Mouse (Mus musculus) induced T-regulatory cell, adult 2 months (primary cell): Measurements from ENCODE around the gene Supt5.

Experiments used
- DNase-seq: peaks from one replicate; pipeline ENCODE4 v3.0.0-alpha.2; 2012; ENCODE audit warnings: low read depth

Supt5 gene

DNA sequence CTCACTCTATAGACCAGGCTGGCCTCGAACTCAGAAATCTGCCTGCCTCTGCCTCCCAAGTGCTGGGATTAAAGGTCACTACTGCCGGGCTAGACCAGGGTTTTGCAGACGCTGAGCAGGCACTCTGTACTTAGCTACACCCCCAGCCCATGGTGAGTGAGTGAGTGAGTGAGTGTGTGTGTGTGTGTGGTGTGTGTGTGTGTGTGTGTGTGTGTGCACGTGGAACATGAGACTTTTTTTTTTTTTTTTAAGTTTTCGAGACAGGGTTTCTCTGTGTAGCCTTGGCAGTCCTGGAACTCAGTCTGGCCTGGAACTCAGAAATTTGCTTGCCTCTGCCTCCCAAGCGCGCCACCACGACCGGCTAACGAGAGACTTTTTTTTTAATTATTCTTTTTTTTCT lies 36.1 kb upstream of the Supt5 start:
- peak; percentile 72 for DNase-seq

DNA sequence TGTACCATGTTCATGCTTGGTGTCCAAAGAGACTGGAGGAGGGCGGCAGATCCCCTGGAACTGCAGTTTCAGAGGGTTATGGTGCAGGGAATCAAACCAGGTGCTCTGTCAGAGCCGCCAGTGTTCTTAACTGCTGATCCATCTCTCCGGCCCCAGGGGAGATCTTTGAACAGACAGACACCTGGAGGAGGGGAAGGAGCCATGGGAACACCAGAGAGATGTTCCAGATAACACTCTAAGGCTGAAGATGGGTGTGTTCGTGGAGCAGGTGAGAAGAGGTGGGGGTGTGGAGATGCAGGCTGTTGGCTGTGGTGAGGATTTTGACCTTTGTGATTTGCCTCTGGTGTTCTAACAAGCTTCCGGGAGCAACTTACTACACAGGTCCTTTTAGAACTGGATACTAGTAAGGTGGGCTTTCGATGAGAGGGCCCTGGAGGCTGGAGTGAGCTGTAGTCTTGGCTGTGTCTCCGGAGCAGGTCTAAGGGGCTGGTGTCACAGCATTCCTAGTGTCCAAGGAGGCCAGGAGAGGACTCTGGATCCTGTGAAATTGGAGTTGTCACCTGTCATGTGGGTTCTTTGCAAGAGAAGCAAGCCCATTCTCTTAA lies 35.4 kb upstream of the Supt5 start:
- DNase-seq, result peak; percentile 75

DNA sequence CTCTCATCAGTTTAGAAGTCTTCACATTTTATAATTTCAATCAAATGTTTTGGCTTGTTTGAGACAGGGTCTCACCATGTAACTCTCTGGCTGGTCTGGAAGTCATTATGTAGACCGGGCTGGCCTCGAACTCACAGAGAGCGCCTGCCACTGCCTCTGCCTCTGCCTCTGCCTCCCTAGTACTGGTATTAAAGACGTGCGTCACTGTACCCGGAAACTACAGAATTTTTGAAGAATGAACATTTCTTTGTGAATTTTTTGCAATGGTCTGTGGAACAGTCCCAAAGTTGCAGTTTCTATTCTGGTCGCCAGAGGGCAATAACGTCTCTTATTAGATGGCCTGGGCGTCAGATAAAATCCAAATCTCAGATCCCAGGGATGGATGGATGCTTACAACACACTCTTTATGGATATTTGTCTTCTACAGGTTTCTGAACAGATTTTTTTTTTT lies 34.6 kb upstream of the Supt5 start:
- DNase-seq, result peak; percentile 98

DNA sequence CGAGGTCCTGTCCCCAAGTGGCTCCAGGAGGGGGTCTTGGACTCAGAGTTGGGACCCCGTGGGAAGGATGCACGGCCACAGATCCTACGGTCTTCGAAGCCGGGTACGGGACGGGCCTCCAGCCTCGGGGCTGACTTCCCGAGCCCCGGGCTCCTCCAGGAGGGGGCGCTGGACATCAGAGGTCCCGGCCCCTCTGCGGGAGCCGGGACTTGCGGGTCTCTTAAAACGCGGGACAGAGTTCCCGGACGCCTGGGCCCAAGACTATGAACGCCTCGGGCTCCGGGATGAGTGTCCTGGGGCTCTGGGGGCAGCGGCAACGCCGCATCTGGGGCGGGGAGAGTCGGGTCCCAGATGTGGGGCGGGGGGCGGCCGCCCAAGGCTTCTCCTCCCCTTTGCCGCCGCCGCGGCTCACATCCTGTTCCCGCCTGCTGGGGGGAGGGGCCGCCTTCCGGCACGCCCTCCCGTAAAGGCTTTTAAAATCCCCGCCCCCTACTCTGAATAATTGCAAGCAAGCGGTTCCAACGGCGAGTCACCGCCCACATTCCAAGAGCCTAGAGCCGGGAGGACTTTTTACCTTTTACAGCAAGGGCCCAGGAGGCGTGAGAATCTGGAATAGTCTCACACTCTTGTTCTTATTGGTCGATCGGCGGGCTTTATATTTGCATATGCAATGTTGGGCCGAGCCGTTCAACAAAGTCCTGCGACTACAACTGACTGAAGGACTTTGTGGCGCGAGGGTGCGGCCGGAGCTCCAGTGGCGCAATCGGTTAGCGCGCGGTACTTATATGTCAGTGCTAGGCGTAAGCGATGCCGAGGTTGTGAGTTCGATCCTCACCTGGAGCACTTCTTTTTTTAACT lies 33.9 kb upstream of the Supt5 start, which contains the start of gene Plekhg2:
Gene Plekhg2 (minus strand): TSS at position 349 of the 858 bp plus-strand sequence.
- DNase-seq, result peak; percentile 99

- DNase-seq, result peak; percentile 67
Measured at GRCm38 (mm10) chr7:28371514-28371989, 33.0 kb upstream of the Supt5 start.

- DNase-seq, result no peak
Measured at GRCm38 (mm10) chr7:28370977-28371513, 32.5 kb upstream of the Supt5 start.

- no peak for DNase-seq
Measured at GRCm38 (mm10) chr7:28370051-28370450, 31.5 kb upstream of the Supt5 start.

DNA sequence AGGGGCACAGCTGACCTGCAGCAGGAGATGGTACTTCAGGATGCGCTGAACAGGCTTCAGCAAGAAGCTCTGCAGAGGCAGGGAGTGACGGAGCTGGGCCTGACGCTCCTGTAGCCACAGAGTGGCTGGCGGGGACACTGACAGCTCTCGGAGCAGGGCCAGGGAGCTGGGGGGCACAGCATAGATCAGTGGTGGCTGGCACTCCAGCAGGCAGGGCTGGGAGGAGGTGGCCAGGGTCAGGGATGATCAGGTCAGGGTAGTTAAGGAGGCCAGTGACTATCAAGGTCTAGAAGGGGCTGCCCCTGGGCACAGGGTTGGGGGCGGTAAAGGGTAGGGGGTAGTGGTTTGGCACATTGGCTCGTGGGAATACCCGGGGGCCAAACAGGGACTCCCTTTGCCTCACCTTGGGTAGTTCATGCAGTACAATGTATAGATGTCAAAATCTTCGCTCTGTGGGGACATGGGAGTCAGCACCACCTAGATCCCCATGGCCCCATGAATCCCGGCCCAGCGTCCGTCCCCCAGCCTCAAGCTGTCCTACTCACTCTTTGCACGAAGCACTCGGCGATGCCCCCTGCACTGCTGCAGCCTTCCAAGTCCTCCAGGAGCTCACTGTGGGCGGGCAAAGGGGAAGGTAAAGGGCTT lies 29.9 kb upstream of the Supt5 start:
- no peak for DNase-seq

DNA sequence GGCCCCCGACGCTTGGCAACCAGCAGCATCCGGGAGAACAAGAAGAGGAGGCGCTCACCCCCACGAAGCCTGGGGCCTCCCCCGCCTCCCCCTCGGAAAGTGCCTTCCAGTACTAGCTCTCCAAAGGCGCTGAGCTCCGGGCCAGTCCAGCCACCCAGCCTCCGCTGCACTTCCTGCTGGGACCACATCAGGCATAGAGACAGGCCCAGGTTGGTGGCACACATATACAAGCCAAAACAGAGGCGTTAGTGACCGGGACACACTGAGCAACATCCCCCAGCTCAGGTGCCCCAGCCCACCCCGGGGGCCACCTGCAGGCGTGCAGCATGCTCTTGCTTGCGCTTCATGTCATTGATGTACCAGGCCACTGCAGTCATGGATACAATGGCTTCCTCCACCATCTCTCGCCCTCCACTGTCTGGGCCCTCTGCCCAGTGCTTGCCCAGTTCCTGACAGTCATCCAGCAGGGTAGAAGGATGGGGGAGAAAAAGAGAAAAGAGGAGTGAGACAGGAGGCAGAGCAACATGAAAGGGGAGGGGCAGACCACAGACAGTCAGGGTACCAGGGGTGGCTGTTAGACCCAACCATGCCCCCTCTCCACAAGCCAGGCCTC lies 29.2 kb upstream of the Supt5 start:
- DNase-seq, result no peak

GRCm38 (mm10) chr7:28362441-28363060 lies 24.0 kb upstream of the Supt5 start:
- DNase-seq, result no peak

GRCm38 (mm10) chr7:28361647-28362341 lies 23.2 kb upstream of the Supt5 start:
- no peak for DNase-seq

- DNase-seq, result no peak
Measured at GRCm38 (mm10) chr7:28360291-28360690, 21.7 kb upstream of the Supt5 start.

DNA sequence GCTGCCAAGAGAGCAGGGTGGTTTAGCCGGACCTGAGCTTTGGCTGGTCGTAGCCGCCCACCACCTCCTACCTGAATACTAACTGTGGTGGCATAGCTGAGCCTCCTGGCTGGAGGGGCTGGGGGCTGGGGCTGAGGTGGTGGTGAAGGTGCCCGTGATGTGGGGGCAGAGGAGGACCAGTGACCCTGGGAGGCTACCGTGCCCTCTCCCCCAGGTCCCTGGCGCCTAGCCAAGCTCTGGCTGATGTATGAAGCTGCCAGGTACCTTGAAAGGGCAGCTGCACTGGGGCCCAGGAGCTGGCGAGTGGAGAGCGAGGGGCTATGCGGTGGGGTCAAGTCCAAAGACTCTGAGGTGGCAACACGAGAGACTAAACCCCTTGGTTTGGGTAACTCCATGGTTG lies 21.3 kb upstream of the Supt5 start:
- no peak for DNase-seq

GRCm38 (mm10) chr7:28358431-28358830 lies 19.9 kb upstream of the Supt5 start:
- no peak for DNase-seq

DNA sequence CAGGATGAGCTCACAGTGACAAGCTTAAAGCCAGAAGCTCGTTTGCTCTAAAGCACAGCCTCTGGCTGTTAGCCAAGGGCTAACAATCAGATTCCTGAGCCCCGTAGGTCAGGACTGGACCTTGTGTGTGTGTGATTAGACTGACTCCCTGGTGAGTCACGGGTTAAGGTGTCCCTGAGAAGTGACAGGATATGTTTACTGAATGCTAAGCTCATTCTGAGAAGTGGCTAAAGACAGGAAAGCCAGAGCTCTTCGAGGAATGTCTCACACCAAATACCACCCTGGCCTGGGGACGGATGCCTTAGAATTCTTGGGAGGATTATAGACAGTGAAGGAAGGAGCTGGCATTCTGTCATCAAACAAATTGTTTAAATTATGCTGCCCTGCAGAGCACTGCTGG lies 19.4 kb upstream of the Supt5 start:
- no peak for DNase-seq

- no peak for DNase-seq
Measured at GRCm38 (mm10) chr7:28356981-28357380, 18.4 kb upstream of the Supt5 start.

DNA sequence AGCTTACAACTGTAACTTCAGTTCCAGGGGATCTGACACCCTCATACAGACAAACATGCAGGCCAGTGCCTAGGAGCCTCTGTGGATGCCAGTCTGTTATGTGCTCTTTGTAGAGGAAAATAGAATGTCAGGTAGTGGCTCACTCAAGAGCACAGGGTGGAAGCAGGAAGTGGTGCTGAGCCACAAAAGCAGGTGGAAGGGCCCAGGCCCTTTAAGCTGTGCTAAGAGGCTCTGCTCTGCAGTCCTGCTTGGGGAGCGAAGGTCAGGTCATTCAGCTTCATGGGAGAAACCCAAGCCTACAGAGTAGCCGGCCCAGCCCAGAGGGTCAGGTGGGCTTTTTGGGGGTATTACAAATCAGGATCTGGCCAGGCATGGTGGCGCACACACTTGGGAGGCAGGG lies 16.7 kb upstream of the Supt5 start:
- DNase-seq, result peak; percentile 53

GRCm38 (mm10) chr7:28354596-28354995 lies 16.1 kb upstream of the Supt5 start:
- DNase-seq, result no peak

- DNase-seq, result no peak
Measured at GRCm38 (mm10) chr7:28354113-28354581, 15.6 kb upstream of the Supt5 start.

- peak; percentile 35 for DNase-seq
Measured at GRCm38 (mm10) chr7:28353267-28353666, 14.7 kb upstream of the Supt5 start.

GRCm38 (mm10) chr7:28351676-28352191 lies 13.2 kb upstream of the Supt5 start:
- DNase-seq, result peak; percentile 29
